Mouse (Mus musculus) liver, embryonic 14.5 days (tissue): ENCODE measurements around the gene Serhl. TPM values are rescaled to one million over a fixed set of nuclear protein-coding genes. Genes with fewer than 3 reads are reported as not detected.

Source experiments
- ATAC-seq: fragments of 200-750 bp; cut with Nextera tagmentation; 2 replicates; pipeline ENCODE4 v1.8.0; 2017; ENCODE audit warnings: moderate number of reproducible peaks, mild to moderate bottlenecking, moderate library complexity; ENCODE audit not compliant: insufficient read depth
- DNase-seq, 3 experiments: peaks; one replicate each; pipeline ENCODE4 v3.0.0-alpha.2; 2012 to 2013; ENCODE audit warnings: low read depth in 3 of 3, low spot score in 3 of 3
- H3K27ac ChIP-seq: fragments of 300-500 bp; sonication (generic); 2 replicates; pipeline ENCODE4 v1.5.1; 2014; ENCODE audit warnings: moderate library complexity, mild to moderate bottlenecking, control low read depth, inconsistent platforms
- H3K27me3 ChIP-seq: fragments of 300-500 bp; sonication (generic); 2 replicates; pipeline ENCODE4 v1.6.1; 2014; ENCODE audit warnings: mild to moderate bottlenecking, low read length, moderate library complexity; ENCODE audit not compliant: control insufficient read depth, insufficient read depth
- H3K36me3 ChIP-seq: fragments of 300-500 bp; sonication (generic); replicated peaks from 2 replicates; pipeline ENCODE4 v1.6.1; 2014; ENCODE audit warnings: low read depth; ENCODE audit not compliant: control insufficient read depth, insufficient read depth
- H3K4me1 ChIP-seq, 2 experiments: fragments of 200-500 bp in 1 of 2; fragments of 300-500 bp in 1 of 2; sonication (generic) in 1 of 2; replicated peaks; 2 replicates each; pipeline ENCODE4 v1.6.1; 2012 to 2014; ENCODE audit warnings: antibody characterized with exemption in 1 of 2, inconsistent platforms in 1 of 2, low read length in 1 of 2; ENCODE audit not compliant: control insufficient read depth in 2 of 2, insufficient read depth in 2 of 2
- H3K4me2 ChIP-seq: fragments of 300-500 bp; sonication (generic); 2 replicates; pipeline ENCODE4 v1.6.1; 2014; ENCODE audit warnings: low read depth, mild to moderate bottlenecking, control low read depth, moderate library complexity
- H3K4me3 ChIP-seq, 2 experiments: fragments of 200-500 bp in 1 of 2; fragments of 300-500 bp in 1 of 2; sonication (generic) in 1 of 2; 2 replicates each; pipeline ENCODE4 v1.5.1; 2012 to 2014; ENCODE audit warnings: low read depth in 2 of 2, low read length in 2 of 2, mild to moderate bottlenecking in 2 of 2, control low read depth in 1 of 2, inconsistent platforms in 1 of 2, moderate library complexity in 1 of 2; ENCODE audit not compliant: insufficient read depth in 1 of 2
- H3K9ac ChIP-seq: fragments of 300-500 bp; sonication (generic); replicated peaks from 2 replicates; pipeline ENCODE4 v1.6.1; 2014; ENCODE audit warnings: mild to moderate bottlenecking, control low read depth, moderate library complexity
- H3K9me3 ChIP-seq: fragments of 300-500 bp; sonication (generic); 2 replicates; pipeline ENCODE4 v1.6.1; 2016; ENCODE audit warnings: low read length, mixed read lengths; ENCODE audit not compliant: control insufficient read depth
- CTCF ChIP-seq: IDR thresholded peaks from 2 replicates; pipeline ENCODE4 v1.5.1; 2016; ENCODE audit warnings: antibody characterized with exemption, low read depth, control low read depth
- EP300 ChIP-seq: IDR thresholded peaks from 2 replicates; pipeline ENCODE4 v1.6.1; 2016; ENCODE audit warnings: antibody characterized with exemption, low read depth
- WGBS: fragments of 180-500 bp; shearing (Covaris S2); extraction: QIAGEN DNeasy Blood & Tissue Kit; methylation state at CpG from one replicate; pipeline ENCODE4 v1.1.7; 2014; ENCODE audit not compliant: insufficient replicate concordance; 5-methylcytosine and 5-hydroxymethylcytosine counted together
- polyA plus RNA-seq, 2 experiments: library from polyadenylated mRNA; depleted of rRNA in 1 of 2; stranded (reverse) in 1 of 2; unstranded in 1 of 2; fragments of >200 nt; fragmentation: Nextera tagmentation in 1 of 2; extraction: Ambion mirVana in 1 of 2; gene quantifications; 2 replicates each; pipeline versions ENCODE4 v1.2.1 to v1.2.3; 2012 to 2014

Serhl gene
- polyA plus RNA-seq, 2 experiments = 12.4 to 14.8 TPM

GRCm38 (mm10) chr15:83148395-83148794, 59.1 kb downstream of the Serhl start:
- TF ChIP-seq EP300 = no peak
- no peak for TF ChIP-seq CTCF
- Histone ChIP-seq H3K4me1 (peaks cover 6 to 7% of the 10 kb centered on the region in 2 experiments; a peak in 3 of 4 replicates), H3K9me3 (no peaks in the 10 kb centered on the region), H3K27me3 (no peaks in the 10 kb centered on the region), H3K9ac (peak overlapping the region; percentile 83), H3K4me3 (peak overlapping the region; percentile 78 to 82), H3K4me2 (peak overlapping the region; percentile 95), H3K36me3 (peaks cover 17% of the 10 kb centered on the region), H3K27ac (peak overlapping the region; percentile 88)
- ATAC-seq (no peak), DNase-seq (no peak)
- WGBS = 2% methylated on average over 21 of the region's 21 CpGs

- ATAC-seq = peak; percentile 80
- H3K4me2 ChIP-seq = peak overlapping the region; percentile 95
- TF ChIP-seq EP300 = no peak
- TF ChIP-seq CTCF = no peak
- H3K27me3 ChIP-seq = no peaks in the 10 kb centered on the region
- peak overlapping the region; percentile 88 for H3K27ac ChIP-seq
- H3K4me1 ChIP-seq = peaks cover 6 to 7% of the 10 kb centered on the region in 2 experiments; a peak in 3 of 4 replicates
- H3K9ac ChIP-seq = peak overlapping the region; percentile 83
- H3K9me3 ChIP-seq = no peaks in the 10 kb centered on the region
- H3K36me3 ChIP-seq = peaks cover 21% of the 10 kb centered on the region
- DNase-seq = no peak
- peak overlapping the region; percentile 78 to 82 for H3K4me3 ChIP-seq
- 0% methylated on average over 27 of the region's 41 CpGs for WGBS
Measured at GRCm38 (mm10) chr15:83148801-83149195, 59.5 kb downstream of the Serhl start.

GRCm38 (mm10) chr15:83149196-83150072, 60.1 kb downstream of the Serhl start, which contains the start of gene Poldip3:
Poldip3 (minus strand) TSS chr15:83149384.
- H3K36me3 ChIP-seq = peaks cover 27% of the 10 kb centered on the region
- H3K9ac ChIP-seq = peak within 1 kb of the TSS; percentile 83
- WGBS = under 1% methylated on average over 56 of the region's 56 CpGs
- H3K27ac ChIP-seq = peak within 1 kb of the TSS; percentile 88
- H3K9me3 ChIP-seq = no peaks in the 10 kb centered on the region
- peak; percentile 98 for DNase-seq
- peak within 1 kb of the TSS; percentile 78 to 82 for H3K4me3 ChIP-seq
- TF ChIP-seq EP300 (peak; percentile 73), CTCF (no peak)
- peak within 1 kb of the TSS; percentile 95 for H3K4me2 ChIP-seq
- H3K27me3 ChIP-seq = no peaks in the 10 kb centered on the region
- ATAC-seq = peak; percentile 88
- peaks cover 6 to 7% of the 10 kb centered on the region in 2 experiments; a peak in 3 of 4 replicates for H3K4me1 ChIP-seq

GRCm38 (mm10) chr15:83150073-83150442, 60.8 kb downstream of the Serhl start:
- Histone ChIP-seq H3K36me3 (peaks cover 31% of the 10 kb centered on the region), H3K4me2 (peak overlapping the region; percentile 49), H3K27ac (peak overlapping the region; percentile 88), H3K27me3 (no peaks in the 10 kb centered on the region), H3K4me1 (peaks cover 6 to 7% of the 10 kb centered on the region in 2 experiments; a peak in 3 of 4 replicates), H3K4me3 (peak overlapping the region; percentile 12 to 16; a peak in 1 of 4 replicates), H3K9ac (peak overlapping the region; percentile 83), H3K9me3 (no peaks in the 10 kb centered on the region)
- ATAC-seq = no peak
- DNase-seq = no peak
- 27% methylated on average over 3 of the region's 3 CpGs for whole genome bisulfite sequencing
- TF ChIP-seq CTCF (no peak), EP300 (no peak)

- TF ChIP-seq EP300 (no peak), CTCF (no peak)
- ATAC-seq = no peak
- Histone ChIP-seq H3K4me3 (no peak overlapping the region), H3K27ac (peak overlapping the region; percentile 13), H3K9me3 (no peaks in the 10 kb centered on the region), H3K4me2 (no peak overlapping the region), H3K36me3 (peaks cover 37% of the 10 kb centered on the region), H3K4me1 (peaks cover 6 to 7% of the 10 kb centered on the region in 2 experiments; a peak in 3 of 4 replicates), H3K9ac (peak overlapping the region; percentile 1; the same call in 1 of the 2 replicates), H3K27me3 (no peaks in the 10 kb centered on the region)
- WGBS = 74% methylated on average over 4 of the region's 4 CpGs
- no peak for DNase-seq
Measured at GRCm38 (mm10) chr15:83150694-83151093, 61.4 kb downstream of the Serhl start.
